Mouse (Mus musculus): ENCODE data around the gene Foxp1. TPM values are rescaled to one million over a fixed set of nuclear protein-coding genes. Genes with fewer than 3 reads are reported as not detected.

Foxp1 gene
- polyA plus RNA-seq, 1 experiment from 2014 or later, result 121 TPM

DNA sequence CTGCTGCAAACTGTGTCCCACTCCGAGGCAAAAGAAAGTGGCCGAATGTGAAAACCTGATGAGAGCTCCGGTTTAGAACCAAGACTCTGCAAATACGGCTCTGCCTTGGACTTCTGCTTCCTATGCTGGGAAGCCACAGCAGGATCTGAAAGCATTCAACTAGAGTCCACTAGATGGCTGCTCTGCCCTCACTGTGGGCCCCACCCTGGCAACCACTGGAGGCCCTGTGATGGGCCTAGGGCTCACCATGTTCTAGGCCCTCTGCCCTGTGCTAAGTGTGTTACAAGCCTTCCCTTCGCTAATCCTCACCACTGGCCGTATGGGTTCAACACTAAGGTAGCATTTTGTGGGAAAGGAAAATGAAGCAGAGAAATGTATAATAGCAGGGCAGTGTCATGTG is 20.2 kb downstream of the Foxp1 start:
- peaks cover 5% of the 10 kb centered on the region; the same call in 1 of the 2 replicates for H3K36me3 ChIP-seq (ENCODE audit: insufficient read depth, low read length)
- H3K27me3 ChIP-seq (replicated peaks; ENCODE audit: insufficient read depth, low read length), result no peaks in the 10 kb centered on the region
- 91% methylated on average over 6 of the region's 6 CpGs for WGBS
- no peak for TF ChIP-seq EP300 (IDR thresholded peaks at IDR 0.05)
- TF ChIP-seq CTCF (IDR thresholded peaks at IDR 0.05), result no peak
- H3K9ac ChIP-seq (replicated peaks; ENCODE audit: low read depth), result no peak overlapping the region
- H3K27ac ChIP-seq (ENCODE audit: low read length), result no peak overlapping the region
- no peak overlapping the region for H3K4me2 ChIP-seq (replicated peaks; ENCODE audit: low read depth, low read length)
- ATAC-seq (no peak), DNase-seq (ENCODE audit: low spot score) (no peak)
- H3K4me1 ChIP-seq (ENCODE audit: insufficient read depth, low read depth, low read length), result no peaks in the 10 kb centered on the region
- H3K4me3 ChIP-seq (ENCODE audit: low read depth, low read length), result no peak overlapping the region
- H3K9me3 ChIP-seq (ENCODE audit: low read length), result no peaks in the 10 kb centered on the region

DNA sequence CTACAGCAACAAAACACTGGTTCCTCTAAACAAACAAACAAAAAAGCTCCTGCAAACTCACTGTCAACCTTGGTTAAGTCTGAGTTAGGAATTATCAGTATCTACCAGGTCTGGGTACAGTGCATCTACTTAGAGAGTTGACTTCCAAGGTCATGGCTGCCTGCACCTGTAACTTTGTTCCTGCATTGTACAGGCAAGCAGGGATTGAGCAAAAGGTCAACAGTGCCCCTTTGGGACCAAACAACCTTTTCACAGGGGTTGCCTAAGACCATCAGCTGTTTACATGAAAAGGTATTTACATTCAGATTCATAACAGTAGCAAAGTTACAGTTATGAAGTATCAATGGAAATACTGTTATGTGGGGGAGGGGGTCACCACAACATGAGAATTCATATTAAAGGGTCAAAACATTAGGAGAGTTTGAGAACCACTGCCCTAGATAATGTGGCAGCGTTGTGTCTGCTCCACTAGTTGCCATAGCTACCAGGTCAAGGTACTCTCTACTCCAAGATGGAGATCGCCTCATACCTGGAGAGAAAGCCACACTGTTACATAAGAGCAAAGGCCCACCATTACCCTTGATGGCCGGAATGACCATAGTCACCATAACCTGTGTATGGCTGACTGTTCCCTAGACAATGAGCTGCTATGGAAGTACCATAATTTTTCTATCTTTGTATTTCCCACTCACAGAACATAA is 21.8 kb downstream of the Foxp1 start:
- H3K36me3 ChIP-seq (ENCODE audit: insufficient read depth, low read length), result no peaks in the 10 kb centered on the region
- H3K9ac ChIP-seq (replicated peaks; ENCODE audit: low read depth), result no peak overlapping the region
- H3K9me3 ChIP-seq (ENCODE audit: low read length), result no peaks in the 10 kb centered on the region
- H3K4me2 ChIP-seq (replicated peaks; ENCODE audit: low read depth, low read length), result no peak overlapping the region
- no peak overlapping the region for H3K27ac ChIP-seq (ENCODE audit: low read length)
- TF ChIP-seq EP300 (IDR thresholded peaks at IDR 0.05) (no peak), CTCF (IDR thresholded peaks at IDR 0.05) (no peak)
- H3K4me1 ChIP-seq (ENCODE audit: insufficient read depth, low read depth, low read length), result no peaks in the 10 kb centered on the region
- no peak for ATAC-seq
- 94% methylated on average over 3 of the region's 3 CpGs for WGBS
- H3K4me3 ChIP-seq (ENCODE audit: low read depth, low read length), result no peak overlapping the region
- H3K27me3 ChIP-seq (replicated peaks; ENCODE audit: insufficient read depth, low read length), result no peaks in the 10 kb centered on the region
- no peak for DNase-seq (ENCODE audit: low spot score)

DNA sequence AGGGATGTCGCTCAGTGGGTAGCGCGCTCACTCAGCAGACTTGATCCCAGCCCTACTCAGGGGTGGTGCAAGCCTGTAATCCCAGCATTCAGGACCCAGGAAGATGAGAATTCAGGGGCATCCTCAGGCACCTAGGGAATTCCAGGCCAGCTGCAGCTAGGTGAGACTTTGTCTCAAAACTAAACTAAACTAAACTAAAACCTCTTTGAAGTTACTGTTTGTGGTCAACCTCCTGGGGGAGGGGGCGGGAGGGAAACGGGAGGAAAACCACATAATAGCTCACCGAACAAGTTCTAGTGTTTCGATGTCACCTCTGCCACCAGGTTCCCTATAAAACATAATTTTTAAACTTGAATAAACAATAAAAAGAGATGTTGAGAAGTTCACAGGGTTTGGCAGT is 24.4 kb downstream of the Foxp1 start:
- H3K27me3 ChIP-seq (replicated peaks; ENCODE audit: insufficient read depth, low read length), result no peaks in the 10 kb centered on the region
- H3K4me2 ChIP-seq (replicated peaks; ENCODE audit: low read depth, low read length), result no peak overlapping the region
- H3K4me1 ChIP-seq (ENCODE audit: insufficient read depth, low read depth, low read length), result no peaks in the 10 kb centered on the region
- TF ChIP-seq EP300 (IDR thresholded peaks at IDR 0.05), result no peak
- TF ChIP-seq CTCF (IDR thresholded peaks at IDR 0.05), result no peak
- no peak overlapping the region for H3K9ac ChIP-seq (replicated peaks; ENCODE audit: low read depth)
- no peaks in the 10 kb centered on the region for H3K9me3 ChIP-seq (ENCODE audit: low read length)
- no peak overlapping the region for H3K4me3 ChIP-seq (ENCODE audit: low read depth, low read length)
- ATAC-seq (no peak), DNase-seq (ENCODE audit: low spot score) (no peak)
- H3K27ac ChIP-seq (ENCODE audit: low read length), result no peak overlapping the region
- WGBS, result 72% methylated on average over 7 of the region's 7 CpGs
- H3K36me3 ChIP-seq (ENCODE audit: insufficient read depth, low read length), result no peaks in the 10 kb centered on the region

DNA sequence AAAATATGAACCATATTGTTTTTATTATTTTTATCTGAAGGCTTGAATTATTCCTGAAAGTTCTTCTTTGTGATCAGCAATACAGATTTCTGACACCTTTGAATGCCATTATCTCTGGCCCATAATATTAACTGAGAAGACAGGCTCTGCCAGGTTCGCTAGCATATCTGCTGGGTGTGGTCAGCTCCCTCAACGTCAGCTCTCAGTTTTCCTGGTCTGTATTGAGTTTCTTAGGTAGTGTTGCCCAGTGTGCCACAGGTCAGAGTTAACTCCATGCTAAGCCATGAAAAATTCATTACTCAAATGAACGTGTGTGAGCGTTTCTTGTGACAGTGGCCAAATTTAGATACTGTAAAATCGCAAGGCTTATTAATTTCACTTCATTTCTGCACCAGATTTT is 26.4 kb downstream of the Foxp1 start:
- no peak overlapping the region for H3K9ac ChIP-seq (replicated peaks; ENCODE audit: low read depth)
- DNase-seq (ENCODE audit: low spot score), result no peak
- H3K4me1 ChIP-seq (ENCODE audit: insufficient read depth, low read depth, low read length), result no peaks in the 10 kb centered on the region
- no peak for ATAC-seq
- no peak overlapping the region for H3K4me3 ChIP-seq (ENCODE audit: low read depth, low read length)
- H3K27ac ChIP-seq (ENCODE audit: low read length), result no peak overlapping the region
- H3K36me3 ChIP-seq (ENCODE audit: insufficient read depth, low read length), result no peaks in the 10 kb centered on the region
- 60% methylated on average over 5 of the region's 5 CpGs for WGBS
- TF ChIP-seq EP300 (IDR thresholded peaks at IDR 0.05), result no peak
- TF ChIP-seq CTCF (IDR thresholded peaks at IDR 0.05), result no peak
- no peak overlapping the region for H3K4me2 ChIP-seq (replicated peaks; ENCODE audit: low read depth, low read length)
- no peaks in the 10 kb centered on the region for H3K27me3 ChIP-seq (replicated peaks; ENCODE audit: insufficient read depth, low read length)
- no peaks in the 10 kb centered on the region for H3K9me3 ChIP-seq (ENCODE audit: low read length)

DNA sequence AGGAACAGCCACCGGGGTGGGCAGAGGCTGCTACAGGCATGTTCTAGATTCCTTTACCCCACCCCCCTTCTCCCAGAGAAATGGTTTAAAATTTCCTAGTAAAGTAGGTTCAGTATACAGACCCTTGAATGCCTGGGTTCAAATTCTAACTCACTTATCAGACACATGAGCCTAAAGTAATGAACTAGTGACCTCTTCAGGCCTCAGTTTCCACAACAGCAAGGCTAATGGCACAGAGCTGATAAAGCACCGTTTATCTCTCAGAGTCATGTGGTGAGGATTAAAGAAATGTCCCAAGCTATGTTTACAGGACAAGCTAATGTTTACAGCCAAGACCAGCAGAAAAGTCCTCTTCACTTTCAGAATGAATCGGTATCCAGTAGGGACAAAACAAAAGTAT is 29.6 kb downstream of the Foxp1 start:
- Histone ChIP-seq H3K9ac (replicated peaks; ENCODE audit: low read depth) (no peak overlapping the region), H3K27ac (ENCODE audit: low read length) (no peak overlapping the region), H3K4me3 (ENCODE audit: low read depth, low read length) (no peak overlapping the region), H3K9me3 (ENCODE audit: low read length) (no peaks in the 10 kb centered on the region), H3K4me2 (replicated peaks; ENCODE audit: low read depth, low read length) (no peak overlapping the region), H3K4me1 (ENCODE audit: insufficient read depth, low read depth, low read length) (no peaks in the 10 kb centered on the region; the same call in 1 of the 2 replicates), H3K27me3 (replicated peaks; ENCODE audit: insufficient read depth, low read length) (no peaks in the 10 kb centered on the region), H3K36me3 (ENCODE audit: insufficient read depth, low read length) (no peaks in the 10 kb centered on the region)
- ATAC-seq (no peak), DNase-seq (ENCODE audit: low spot score) (no peak)
- WGBS, result 13% methylated on average over 3 of the region's 3 CpGs
- TF ChIP-seq EP300 (IDR thresholded peaks at IDR 0.05) (no peak), CTCF (IDR thresholded peaks at IDR 0.05) (peak; percentile 23)

DNA sequence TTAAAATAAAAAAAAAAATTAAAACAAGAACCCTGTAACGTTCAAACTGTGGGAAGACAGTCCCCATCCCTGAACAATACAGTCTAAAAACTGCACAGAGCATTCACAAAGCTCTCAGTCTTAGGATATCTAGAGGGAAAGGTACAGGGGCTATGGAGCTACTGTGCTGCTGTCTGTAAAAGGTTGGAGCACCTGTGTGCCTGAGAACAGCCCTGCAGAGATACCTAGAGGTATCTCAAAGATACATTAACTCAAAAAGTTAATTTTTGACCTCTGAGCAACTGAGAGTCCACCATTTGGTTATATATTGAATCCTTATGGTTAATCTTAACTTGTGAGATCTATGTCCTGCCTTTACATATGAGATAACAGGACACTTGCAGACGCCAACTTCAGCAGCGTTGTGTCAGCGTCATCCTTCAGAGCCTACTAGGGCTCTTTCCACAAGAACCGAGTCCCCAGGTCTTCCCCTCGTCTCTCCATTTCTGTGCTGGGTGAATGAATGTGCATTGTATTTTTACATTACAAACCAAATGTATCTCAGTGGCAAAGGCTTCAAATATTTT is 30.5 kb downstream of the Foxp1 start:
- no peak for ATAC-seq
- no peaks in the 10 kb centered on the region for H3K36me3 ChIP-seq (ENCODE audit: insufficient read depth, low read length)
- H3K27me3 ChIP-seq (replicated peaks; ENCODE audit: insufficient read depth, low read length), result no peaks in the 10 kb centered on the region
- TF ChIP-seq CTCF (IDR thresholded peaks at IDR 0.05) (no peak), EP300 (IDR thresholded peaks at IDR 0.05) (no peak)
- H3K27ac ChIP-seq (ENCODE audit: low read length), result no peak overlapping the region
- no peak for DNase-seq (ENCODE audit: low spot score)
- H3K9me3 ChIP-seq (ENCODE audit: low read length), result no peaks in the 10 kb centered on the region
- H3K4me1 ChIP-seq (ENCODE audit: insufficient read depth, low read depth, low read length), result no peaks in the 10 kb centered on the region; the same call in 1 of the 2 replicates
- H3K4me2 ChIP-seq (replicated peaks; ENCODE audit: low read depth, low read length), result no peak overlapping the region
- no peak overlapping the region for H3K4me3 ChIP-seq (ENCODE audit: low read depth, low read length)
- 55% methylated on average over 6 of the region's 6 CpGs for WGBS
- H3K9ac ChIP-seq (replicated peaks; ENCODE audit: low read depth), result no peak overlapping the region
